Mouse (Mus musculus) B cell, adult 2 months (primary cell): ENCODE data around the gene Emc4.

Experiments
- DNase-seq, 2 experiments: peaks; one replicate each; pipeline ENCODE4 v3.0.0; 2022

Emc4 gene

DNA sequence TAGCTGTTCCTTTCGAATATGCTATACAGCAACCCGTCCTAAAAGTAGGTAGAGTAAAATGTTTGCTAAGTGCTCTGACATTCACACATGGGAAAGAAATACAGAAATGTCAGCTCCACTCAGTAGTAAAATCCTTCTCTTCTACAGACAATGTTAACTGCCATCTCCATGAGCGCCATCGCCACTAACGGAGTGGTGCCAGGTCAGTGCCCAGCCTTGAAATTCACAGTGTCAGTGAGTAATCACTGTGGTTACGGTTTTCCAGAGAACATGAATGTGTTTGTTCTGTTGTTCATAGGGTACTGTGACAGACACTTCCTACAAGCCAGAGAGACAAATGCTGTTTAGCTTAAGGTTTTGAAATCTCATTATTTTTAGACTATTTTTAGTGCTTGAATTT is 30.6 kb downstream of the Emc4 start:
- no peak for DNase-seq

DNA sequence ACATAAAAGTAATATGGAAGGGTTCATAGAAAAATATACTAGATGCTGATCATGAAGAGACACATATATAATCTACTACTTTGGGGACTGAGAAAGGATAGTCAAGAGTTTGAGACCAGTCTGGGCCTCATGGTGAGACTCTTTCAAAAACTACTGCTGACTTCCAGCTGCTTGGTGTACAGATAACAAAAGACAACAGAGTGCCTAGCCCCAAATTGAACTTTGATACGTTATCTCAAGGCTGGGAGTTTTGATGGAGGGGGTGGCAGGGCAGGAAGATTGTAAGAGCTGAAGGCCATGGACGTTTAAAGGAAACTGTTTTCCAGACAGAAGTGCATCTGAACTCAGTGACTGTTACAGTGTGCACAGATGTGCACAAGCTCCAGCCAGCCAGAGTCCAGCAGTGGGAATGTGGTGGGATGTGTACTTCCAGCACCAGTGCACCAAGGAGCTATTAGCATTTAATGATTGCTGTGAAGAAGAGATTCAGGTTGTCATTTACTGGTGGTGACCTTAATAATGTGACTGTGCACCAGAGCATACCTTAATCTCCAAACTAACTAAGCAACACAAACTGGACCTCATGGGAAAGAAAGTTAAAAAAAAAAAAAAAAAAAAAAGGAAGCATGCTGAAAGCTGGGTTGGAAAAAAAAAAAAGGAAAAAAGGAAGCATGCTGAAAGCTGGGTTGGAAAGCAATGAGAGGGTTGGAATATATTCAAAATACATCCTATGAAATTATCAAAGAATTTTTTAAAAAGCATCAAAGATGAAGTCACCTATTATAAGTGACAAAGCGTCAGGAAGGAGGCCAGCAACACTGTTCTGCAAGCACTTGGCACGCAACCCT is 35.6 kb downstream of the Emc4 start:
- DNase-seq, result no peak

DNA sequence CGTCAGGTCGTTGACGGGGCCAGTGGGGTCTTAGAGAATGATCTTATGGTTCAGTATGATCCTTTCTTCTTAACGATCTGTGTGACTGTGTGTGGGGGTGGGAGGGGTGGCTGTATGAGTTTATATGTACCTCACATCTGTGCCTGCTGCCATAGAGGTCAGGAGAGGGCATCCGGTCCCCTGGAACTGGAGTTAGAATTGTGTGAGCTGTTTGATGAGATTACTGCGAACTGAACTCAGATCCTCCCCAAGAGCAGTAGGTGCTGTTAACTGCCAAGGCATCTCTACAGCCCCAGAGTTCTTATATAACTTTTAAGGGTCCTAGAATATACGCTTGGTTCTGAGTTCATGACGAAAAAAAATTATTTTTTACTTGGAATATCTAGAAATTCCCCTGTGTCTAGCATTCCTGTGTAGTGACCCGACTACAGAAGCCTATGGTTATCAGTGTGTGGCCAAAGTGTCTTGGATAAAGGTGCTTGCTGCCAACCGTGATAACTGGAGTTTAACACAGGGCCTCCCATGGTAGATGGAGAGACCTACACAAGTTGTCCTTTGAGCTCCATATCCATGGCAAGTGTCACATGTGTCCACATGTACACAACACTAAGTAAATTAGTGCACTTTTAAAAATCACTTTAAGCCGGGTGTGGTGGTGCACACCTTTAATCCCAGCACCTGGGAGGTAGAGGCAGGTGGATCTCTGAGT is 39.6 kb downstream of the Emc4 start:
- DNase-seq, result no peak

DNA sequence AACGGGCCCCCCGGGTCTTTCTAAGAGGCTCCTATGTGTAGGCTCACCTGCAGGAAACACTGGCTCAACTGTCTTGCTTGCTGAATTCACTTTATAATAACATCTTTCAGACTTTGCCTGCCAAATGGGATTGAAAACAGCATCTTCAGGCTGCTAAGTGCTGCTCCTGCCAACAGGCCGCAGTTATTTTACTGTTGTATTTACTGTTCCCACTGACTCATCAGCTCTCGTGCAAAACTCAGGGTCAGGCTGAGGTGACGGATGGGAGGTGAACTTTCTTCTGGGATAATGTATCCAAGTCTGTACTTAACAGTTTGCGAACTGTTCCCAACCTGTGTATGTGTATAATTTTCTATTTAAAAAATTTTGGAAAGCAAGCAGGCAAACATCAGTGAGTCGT is 48.9 kb downstream of the Emc4 start:
- DNase-seq, result no peak

DNA sequence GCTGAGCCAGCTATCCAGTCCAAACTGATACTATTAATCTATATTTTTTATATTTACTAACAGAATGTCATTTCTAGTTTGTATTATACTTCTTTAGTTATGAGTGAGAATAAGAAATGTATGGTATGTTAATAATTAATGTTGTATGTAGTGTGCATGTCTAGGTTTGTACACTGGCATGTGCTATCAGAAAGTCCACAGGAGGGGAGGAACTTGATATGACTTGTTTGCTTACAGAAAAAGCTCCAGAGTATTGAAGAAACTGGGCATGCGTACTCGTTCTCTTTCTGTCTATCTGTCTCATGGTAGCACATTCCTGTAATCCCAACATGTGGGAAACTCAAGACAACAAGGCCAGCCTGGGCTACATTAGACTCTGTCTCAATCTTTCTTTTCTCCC is 49.6 kb downstream of the Emc4 start:
- DNase-seq, result no peak

DNA sequence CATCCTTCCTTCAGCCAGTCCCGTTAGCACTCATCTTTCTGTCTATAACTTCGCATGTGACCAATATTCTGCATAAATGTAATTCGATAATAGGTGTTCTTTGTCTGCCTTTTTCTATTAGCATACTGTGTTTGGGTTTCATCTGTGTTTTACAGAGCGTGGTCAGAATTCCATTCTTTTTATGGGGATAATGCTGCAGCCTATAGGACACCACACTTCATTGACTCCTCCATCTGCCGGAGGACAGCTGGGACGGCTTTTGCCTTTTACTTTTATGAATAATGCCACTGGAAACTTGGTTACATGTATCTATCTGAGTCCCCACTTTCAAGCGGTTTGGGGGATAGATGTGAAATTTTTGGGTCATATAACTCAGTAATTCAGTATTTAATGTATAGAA is 52.2 kb downstream of the Emc4 start:
- DNase-seq, result no peak
